Mouse (Mus musculus) urinary bladder, adult 2 months (tissue): ENCODE data around the gene Utrn. TPM values are rescaled to one million over a fixed set of nuclear protein-coding genes. Genes with fewer than 3 reads are reported as not detected.
A peak's percentile ranks its signal among the peaks of the same experiment; 100 is the strongest.

Experiments used
- DNase-seq: peaks from one replicate; pipeline ENCODE4 v3.0.0; 2022; ENCODE audit warnings: low spot score
- polyA plus RNA-seq: library from polyadenylated mRNA; depleted of rRNA; stranded (reverse); fragments of >200 nt; gene quantifications from 2 replicates; pipeline ENCODE4 v1.2.3, GENCODE M21; 2012; rRNA removed

The Utrn gene
- polyA plus RNA-seq = 41.1 and 53.0 TPM in 2 replicates

GRCm38 (mm10) chr10:12869029-12869671 is at the start of gene Utrn:
Gene Utrn (minus strand): TSS chr10:12869365.
- DNase-seq = peak; percentile 94

GRCm38 (mm10) chr10:12917626-12918025 is 48.5 kb upstream of the Utrn start:
- DNase-seq = no peak

GRCm38 (mm10) chr10:12916376-12916775 is 47.2 kb upstream of the Utrn start:
- no peak for DNase-seq

- DNase-seq = no peak
Measured at GRCm38 (mm10) chr10:12915826-12916225, 46.7 kb upstream of the Utrn start.

GRCm38 (mm10) chr10:12914203-12914602 is 45.0 kb upstream of the Utrn start:
- DNase-seq = no peak

GRCm38 (mm10) chr10:12911981-12912530 is 42.9 kb upstream of the Utrn start:
- DNase-seq = no peak

GRCm38 (mm10) chr10:12911451-12911850 is 42.3 kb upstream of the Utrn start:
- DNase-seq = no peak

- DNase-seq = no peak
Measured at GRCm38 (mm10) chr10:12909891-12910290, 40.7 kb upstream of the Utrn start.

GRCm38 (mm10) chr10:12909179-12909578 is 40.0 kb upstream of the Utrn start:
- no peak for DNase-seq

GRCm38 (mm10) chr10:12904140-12904528 is 35.0 kb upstream of the Utrn start:
- DNase-seq = no peak

- DNase-seq = no peak
Measured at GRCm38 (mm10) chr10:12903440-12904139, 34.4 kb upstream of the Utrn start.

GRCm38 (mm10) chr10:12899901-12900300 is 30.7 kb upstream of the Utrn start:
- DNase-seq = no peak

GRCm38 (mm10) chr10:12893339-12893738 is 24.2 kb upstream of the Utrn start:
- no peak for DNase-seq

- DNase-seq = no peak
Measured at GRCm38 (mm10) chr10:12888373-12888772, 19.2 kb upstream of the Utrn start.

- DNase-seq = no peak
Measured at GRCm38 (mm10) chr10:12887792-12888191, 18.6 kb upstream of the Utrn start.

GRCm38 (mm10) chr10:12884308-12884948 is 15.3 kb upstream of the Utrn start:
- DNase-seq = no peak

- no peak for DNase-seq
Measured at GRCm38 (mm10) chr10:12881911-12882310, 12.7 kb upstream of the Utrn start.

GRCm38 (mm10) chr10:12879313-12879695 is 10.1 kb upstream of the Utrn start:
- no peak for DNase-seq

GRCm38 (mm10) chr10:12878661-12879312 is 9.6 kb upstream of the Utrn start:
- DNase-seq = no peak

- no peak for DNase-seq
Measured at GRCm38 (mm10) chr10:12876426-12876825, 7.3 kb upstream of the Utrn start.

- no peak for DNase-seq
Measured at GRCm38 (mm10) chr10:12875410-12875809, 6.2 kb upstream of the Utrn start.

- no peak for DNase-seq
Measured at GRCm38 (mm10) chr10:12874577-12875277, 5.6 kb upstream of the Utrn start.
